Mouse (Mus musculus): ENCODE data around the gene Serpinb1c.

GRCm38 (mm10) chr13:32866484-32866883 is 31.5 kb downstream of the Serpinb1c start:
- TF ChIP-seq CTCF (IDR thresholded peaks at IDR 0.05; ENCODE audit: low read depth, low read length) (peak; percentile 92), POLR2A (IDR thresholded peaks at IDR 0.05; ENCODE audit: extremely low read depth, insufficient read depth, low read length) (no peak)
